Mouse (Mus musculus): Measurements from ENCODE around the gene Gm21976. TPM values are rescaled to one million over a fixed set of nuclear protein-coding genes. Genes with fewer than 3 reads are reported as not detected.

The Gm21976 gene
- polyA plus RNA-seq, 1 experiment from 2014 or later: not detected

- no peaks in the 10 kb centered on the region for H3K9me3 ChIP-seq
- H3K27ac ChIP-seq: no peak overlapping the region
- H3K27me3 ChIP-seq (ENCODE audit: insufficient read depth, poor library complexity, severe bottlenecking): peaks cover 12% of the 10 kb centered on the region
- H3K4me1 ChIP-seq: no peaks in the 10 kb centered on the region
- DNase-seq (ENCODE audit: low spot score): peak; percentile 67
- H3K4me3 ChIP-seq: no peak overlapping the region
- no peaks in the 10 kb centered on the region for H3K36me3 ChIP-seq
- WGBS: 78% methylated on average over 5 of the region's 5 CpGs
Measured at GRCm38 (mm10) chr13:98340506-98340905, 60.8 kb downstream of the Gm21976 start.

- 81% methylated on average over 4 of the region's 4 CpGs for WGBS
- Histone ChIP-seq H3K27me3 (ENCODE audit: insufficient read depth, poor library complexity, severe bottlenecking) (peaks cover 83% of the 10 kb centered on the region), H3K36me3 (no peaks in the 10 kb centered on the region), H3K9me3 (no peaks in the 10 kb centered on the region), H3K4me3 (no peak overlapping the region), H3K27ac (no peak overlapping the region), H3K4me1 (peaks cover 10% of the 10 kb centered on the region)
- no peak for DNase-seq (ENCODE audit: low spot score)
Measured at GRCm38 (mm10) chr13:98349491-98349890, 69.8 kb downstream of the Gm21976 start.

- H3K27me3 ChIP-seq (ENCODE audit: insufficient read depth, poor library complexity, severe bottlenecking): peaks cover 90% of the 10 kb centered on the region
- no peaks in the 10 kb centered on the region for H3K9me3 ChIP-seq
- H3K27ac ChIP-seq: no peak overlapping the region
- H3K4me1 ChIP-seq: peaks cover 25% of the 10 kb centered on the region
- WGBS: 7% methylated on average over 8 of the region's 8 CpGs
- H3K4me3 ChIP-seq: no peak overlapping the region
- DNase-seq (ENCODE audit: low spot score): no peak
- H3K36me3 ChIP-seq: no peaks in the 10 kb centered on the region
Measured at GRCm38 (mm10) chr13:98351527-98351926, 71.8 kb downstream of the Gm21976 start.

GRCm38 (mm10) chr13:98352381-98352975 is 72.8 kb downstream of the Gm21976 start:
- no peak overlapping the region for H3K27ac ChIP-seq
- H3K4me1 ChIP-seq: peaks cover 25% of the 10 kb centered on the region
- peaks cover 87% of the 10 kb centered on the region for H3K27me3 ChIP-seq (ENCODE audit: insufficient read depth, poor library complexity, severe bottlenecking)
- H3K9me3 ChIP-seq: no peaks in the 10 kb centered on the region
- 14% methylated on average over 14 of the region's 14 CpGs for WGBS
- no peaks in the 10 kb centered on the region for H3K36me3 ChIP-seq
- no peak for DNase-seq (ENCODE audit: low spot score)
- no peak overlapping the region for H3K4me3 ChIP-seq

- Histone ChIP-seq H3K4me3 (peak overlapping the region; percentile 66), H3K27me3 (ENCODE audit: insufficient read depth, poor library complexity, severe bottlenecking) (peaks cover 90% of the 10 kb centered on the region), H3K9me3 (no peaks in the 10 kb centered on the region), H3K36me3 (no peaks in the 10 kb centered on the region), H3K27ac (no peak overlapping the region), H3K4me1 (peaks cover 25% of the 10 kb centered on the region)
- WGBS: 1% methylated on average over 13 of the region's 13 CpGs
- DNase-seq (ENCODE audit: low spot score): no peak
Measured at GRCm38 (mm10) chr13:98353709-98354089, 74.0 kb downstream of the Gm21976 start.

- Histone ChIP-seq H3K36me3 (no peaks in the 10 kb centered on the region), H3K27ac (peak within 1 kb of the TSS; percentile 59), H3K4me3 (peak within 1 kb of the TSS; percentile 66), H3K27me3 (ENCODE audit: insufficient read depth, poor library complexity, severe bottlenecking) (peaks cover 90% of the 10 kb centered on the region), H3K9me3 (no peaks in the 10 kb centered on the region), H3K4me1 (peaks cover 25% of the 10 kb centered on the region)
- DNase-seq (ENCODE audit: low spot score): peak; percentile 79
- under 1% methylated on average over 75 of the region's 76 CpGs for WGBS
Measured at GRCm38 (mm10) chr13:98354090-98354801, 74.6 kb downstream of the Gm21976 start, which contains the start of gene Foxd1. TSS of gene Foxd1 (plus strand) at chr13:98354242.

GRCm38 (mm10) chr13:98354871-98355558 is 75.3 kb downstream of the Gm21976 start:
- H3K27me3 ChIP-seq (ENCODE audit: insufficient read depth, poor library complexity, severe bottlenecking): peaks cover 90% of the 10 kb centered on the region
- peak; percentile 76 for DNase-seq (ENCODE audit: low spot score)
- peak overlapping the region; percentile 59 for H3K27ac ChIP-seq
- WGBS: under 1% methylated on average over 81 of the region's 102 CpGs
- no peaks in the 10 kb centered on the region for H3K9me3 ChIP-seq
- no peaks in the 10 kb centered on the region for H3K36me3 ChIP-seq
- H3K4me1 ChIP-seq: peaks cover 25% of the 10 kb centered on the region
- H3K4me3 ChIP-seq: peak overlapping the region; percentile 66

GRCm38 (mm10) chr13:98355559-98356111 is 75.9 kb downstream of the Gm21976 start:
- Histone ChIP-seq H3K27ac (peak overlapping the region; percentile 59), H3K4me3 (peak overlapping the region; percentile 66), H3K36me3 (no peaks in the 10 kb centered on the region), H3K4me1 (peaks cover 25% of the 10 kb centered on the region), H3K27me3 (ENCODE audit: insufficient read depth, poor library complexity, severe bottlenecking) (peaks cover 90% of the 10 kb centered on the region), H3K9me3 (no peaks in the 10 kb centered on the region)
- no peak for DNase-seq (ENCODE audit: low spot score)
- WGBS: under 1% methylated on average over 66 of the region's 81 CpGs

- DNase-seq (ENCODE audit: low spot score): no peak
- Histone ChIP-seq H3K36me3 (no peaks in the 10 kb centered on the region), H3K27me3 (ENCODE audit: insufficient read depth, poor library complexity, severe bottlenecking) (peaks cover 90% of the 10 kb centered on the region), H3K9me3 (no peaks in the 10 kb centered on the region), H3K4me1 (peaks cover 25% of the 10 kb centered on the region), H3K4me3 (peak overlapping the region; percentile 66), H3K27ac (no peak overlapping the region)
- 8% methylated on average over 9 of the region's 9 CpGs for WGBS
Measured at GRCm38 (mm10) chr13:98356176-98356972, 76.7 kb downstream of the Gm21976 start.

Other genes starting within 250 kb of the Gm21976 start
- 10.2 and 10.6 TPM in 2 replicates for gene Arhgef28, start 73.4 kb upstream of the Gm21976 start, polyA plus RNA-seq (2016; fragmentation: Nextera tagmentation; extraction: Ambion mirVana)
- gene Utp15, start 16.8 kb upstream of the Gm21976 start, polyA plus RNA-seq (2016; fragmentation: Nextera tagmentation; extraction: Ambion mirVana): 25.1 and 32.1 TPM in 2 replicates
- gene Ankra2, start 16.8 kb upstream of the Gm21976 start, polyA plus RNA-seq (2016; fragmentation: Nextera tagmentation; extraction: Ambion mirVana): 14.8 and 16.3 TPM in 2 replicates
- gene Btf3, start 37.1 kb downstream of the Gm21976 start, polyA plus RNA-seq (2016; fragmentation: Nextera tagmentation; extraction: Ambion mirVana): 512 and 641 TPM in 2 replicates
- 0.10 and 0.16 TPM in 2 replicates for gene Foxd1, start 74.4 kb downstream of the Gm21976 start, polyA plus RNA-seq (2016; fragmentation: Nextera tagmentation; extraction: Ambion mirVana)
- gene Gm10320, start 212.1 kb downstream of the Gm21976 start, polyA plus RNA-seq (2016; fragmentation: Nextera tagmentation; extraction: Ambion mirVana): 0.48 and 0.82 TPM in 2 replicates

Data from heart, embryonic 10.5 days (tissue).